In genomic region chr6:40434697-40435096, GRCm38 (mm10) we compare ENCODE assay signal across 7 mouse cellular contexts. TPM values are rescaled to one million over a fixed set of nuclear protein-coding genes. Genes with fewer than 3 reads are reported as not detected.
A peak's percentile ranks its signal among the peaks of the same experiment; 100 is the strongest.
DNase-seq lines count a peak whose midpoint lies in the region; ATAC-seq and TF ChIP-seq lines count a peak whose summit lies in the region.

No protein-coding gene starts in this region.

- H3K4me1 ChIP-seq in lung, embryonic 14.5 days (ENCODE audit: insufficient read depth) = peaks cover 4% of the 10 kb centered on the region; the same call in 1 of the 2 replicates
- H3K4me1 ChIP-seq in embryonic fibroblast, embryonic 13.5 days (ENCODE audit: control insufficient read depth, insufficient read depth, low read length) = no peaks in the 10 kb centered on the region; the same call in none of the 2 replicates
- peaks cover 14% of the 10 kb centered on the region for H3K4me1 ChIP-seq in intestine, embryonic 16.5 days (ENCODE audit: control insufficient read depth, insufficient read depth, low read length)
- peaks cover 8% of the 10 kb centered on the region for H3K4me1 ChIP-seq in neural tube, embryonic 14.5 days (ENCODE audit: control insufficient read depth, insufficient read depth, low read length)

- H3K36me3 ChIP-seq in lung, embryonic 14.5 days (ENCODE audit: insufficient read depth) = no peaks in the 10 kb centered on the region
- H3K36me3 ChIP-seq in intestine, embryonic 16.5 days (ENCODE audit: control insufficient read depth, insufficient read depth, low read length) = no peaks in the 10 kb centered on the region
- no peaks in the 10 kb centered on the region for H3K36me3 ChIP-seq in neural tube, embryonic 14.5 days (ENCODE audit: control insufficient read depth, insufficient read depth, low read length)

- peak overlapping the region; percentile 88 for H3K4me2 ChIP-seq in lung, embryonic 14.5 days
- peak overlapping the region; percentile 77 for H3K4me2 ChIP-seq in intestine, embryonic 16.5 days (ENCODE audit: low read depth, low read length)
- peak overlapping the region; percentile 80 for H3K4me2 ChIP-seq in neural tube, embryonic 14.5 days (ENCODE audit: low read depth, low read length)

- DNase-seq in lung, embryonic 14.5 days = no peak
- no peak for DNase-seq in lung, postnatal 10 days
- DNase-seq in gastrocnemius, postnatal 4 days (ENCODE audit: low spot score in 2 of 2) = no peak
- DNase-seq in ovary, postnatal 10 days (ENCODE audit: low spot score) = no peak

- WGBS in lung, embryonic 14.5 days = 12% methylated on average over 7 of the region's 7 CpGs
- WGBS in intestine, embryonic 16.5 days = 19% methylated on average over 7 of the region's 7 CpGs
- WGBS in neural tube, embryonic 14.5 days = 6% methylated on average over 7 of the region's 7 CpGs

- no peak overlapping the region for H3K27ac ChIP-seq in lung, embryonic 14.5 days (ENCODE audit: low read depth)
- H3K27ac ChIP-seq in embryonic fibroblast, embryonic 13.5 days (ENCODE audit: insufficient read depth, low read length) = no peak overlapping the region
- H3K27ac ChIP-seq in intestine, embryonic 16.5 days (ENCODE audit: low read length) = no peak overlapping the region
- peak overlapping the region; percentile 87 for H3K27ac ChIP-seq in neural tube, embryonic 14.5 days (ENCODE audit: low read depth, low read length)

- no peak for TF ChIP-seq POLR2A in embryonic fibroblast, embryonic 13.5 days (IDR thresholded peaks at IDR 0.05; ENCODE audit: low read depth, low read length)

- H3K4me3 ChIP-seq in lung, embryonic 14.5 days (ENCODE audit: low read depth, low read length) = peak overlapping the region; percentile 73
- H3K4me3 ChIP-seq in embryonic fibroblast, embryonic 13.5 days (ENCODE audit: insufficient read depth, low read length) = peak overlapping the region; percentile 66
- peak overlapping the region; percentile 81 for H3K4me3 ChIP-seq in intestine, embryonic 16.5 days (ENCODE audit: low read length)
- peak overlapping the region; percentile 75 for H3K4me3 ChIP-seq in neural tube, embryonic 14.5 days (ENCODE audit: low read depth, low read length)

- TF ChIP-seq CTCF in lung, embryonic 14.5 days (IDR thresholded peaks at IDR 0.05; ENCODE audit: low read depth) = no peak
- no peak for TF ChIP-seq CTCF in embryonic fibroblast, embryonic 13.5 days (IDR thresholded peaks at IDR 0.05; ENCODE audit: borderline replicate concordance, insufficient read depth, low read length)

- no peaks in the 10 kb centered on the region for H3K9me3 ChIP-seq in lung, embryonic 14.5 days (ENCODE audit: low read depth, low read length)
- no peaks in the 10 kb centered on the region for H3K9me3 ChIP-seq in intestine, embryonic 16.5 days (ENCODE audit: control insufficient read depth, low read length)
- no peaks in the 10 kb centered on the region for H3K9me3 ChIP-seq in neural tube, embryonic 14.5 days (ENCODE audit: control insufficient read depth, low read length)

- H3K9ac ChIP-seq in lung, embryonic 14.5 days = peak overlapping the region; percentile 73
- H3K9ac ChIP-seq in intestine, embryonic 16.5 days (ENCODE audit: low read depth, low read length) = peak overlapping the region; percentile 82; the same call in 1 of the 2 replicates
- peak overlapping the region; percentile 90 for H3K9ac ChIP-seq in neural tube, embryonic 14.5 days (replicated peaks; ENCODE audit: low read depth, low read length)

- no peak for ATAC-seq in lung, embryonic 14.5 days (ENCODE audit: insufficient read depth)
- no peak for ATAC-seq in intestine, embryonic 16.5 days
- no peak for ATAC-seq in neural tube, embryonic 14.5 days (ENCODE audit: low read depth)

- no peaks in the 10 kb centered on the region for H3K27me3 ChIP-seq in lung, embryonic 14.5 days (ENCODE audit: insufficient read depth, low read length)
- no peaks in the 10 kb centered on the region for H3K27me3 ChIP-seq in intestine, embryonic 16.5 days (replicated peaks; ENCODE audit: control insufficient read depth, insufficient read depth, low read length)
- no peaks in the 10 kb centered on the region; the same call in 1 of the 2 replicates for H3K27me3 ChIP-seq in neural tube, embryonic 14.5 days (ENCODE audit: control insufficient read depth, insufficient read depth, low read length)

RNA-seq across cellular contexts. Expression of gene E330009J07Rik, which starts 1.2 kb away (rescaled TPM):
- 12.2 and 16.0 TPM in 2 replicates for polyA plus RNA-seq in lung, embryonic 14.5 days (2014; fragmentation: Nextera tagmentation; extraction: Ambion mirVana)
- 2.0 and 2.4 TPM in 2 replicates for polyA plus RNA-seq in embryonic fibroblast, embryonic 13.5 days (2011; ENCODE audit: insufficient read length, low read depth, missing spikeins)
- polyA plus RNA-seq in intestine, embryonic 16.5 days (2015; fragmentation: Nextera tagmentation; extraction: Ambion mirVana) = 6.0 and 6.2 TPM in 2 replicates
- polyA plus RNA-seq in neural tube, embryonic 14.5 days (2014; fragmentation: Nextera tagmentation; extraction: Ambion mirVana) = 16.3 and 17.0 TPM in 2 replicates
- 1 to 10 TPM; 3.9 to 5.4 TPM for total RNA-seq in gastrocnemius, postnatal 4 days (2021)

RNA-seq across cellular contexts. Expression of gene Wee2, which starts 4.2 kb away (rescaled TPM):
- polyA plus RNA-seq in lung, embryonic 14.5 days (2014; fragmentation: Nextera tagmentation; extraction: Ambion mirVana) = not detected in 2 replicates
- polyA plus RNA-seq in embryonic fibroblast, embryonic 13.5 days (2011; ENCODE audit: insufficient read length, low read depth, missing spikeins) = not detected in 2 replicates
- polyA plus RNA-seq in intestine, embryonic 16.5 days (2015; fragmentation: Nextera tagmentation; extraction: Ambion mirVana) = 0.07 TPM in 1 of 2 replicates, not detected in the other
- polyA plus RNA-seq in neural tube, embryonic 14.5 days (2014; fragmentation: Nextera tagmentation; extraction: Ambion mirVana) = 0.09 and 0.25 TPM in 2 replicates
- total RNA-seq in gastrocnemius, postnatal 4 days (2021) = not detected

RNA-seq across cellular contexts. Expression of gene Ssbp1, which starts 36.5 kb away (rescaled TPM):
- polyA plus RNA-seq in lung, embryonic 14.5 days (2014; fragmentation: Nextera tagmentation; extraction: Ambion mirVana) = 136 and 143 TPM in 2 replicates
- 56.0 and 63.8 TPM in 2 replicates for polyA plus RNA-seq in embryonic fibroblast, embryonic 13.5 days (2011; ENCODE audit: insufficient read length, low read depth, missing spikeins)
- polyA plus RNA-seq in intestine, embryonic 16.5 days (2015; fragmentation: Nextera tagmentation; extraction: Ambion mirVana) = 128 and 135 TPM in 2 replicates
- 84.0 and 97.3 TPM in 2 replicates for polyA plus RNA-seq in neural tube, embryonic 14.5 days (2014; fragmentation: Nextera tagmentation; extraction: Ambion mirVana)
- 10 to 100 TPM; 35.7 to 41.4 TPM for total RNA-seq in gastrocnemius, postnatal 4 days (2021)

RNA-seq across cellular contexts. Expression of gene Tas2r137, which starts 56.3 kb away (rescaled TPM):
- polyA plus RNA-seq in lung, embryonic 14.5 days (2014; fragmentation: Nextera tagmentation; extraction: Ambion mirVana) = not detected in 2 replicates
- polyA plus RNA-seq in embryonic fibroblast, embryonic 13.5 days (2011; ENCODE audit: insufficient read length, low read depth, missing spikeins) = not detected in 2 replicates
- polyA plus RNA-seq in intestine, embryonic 16.5 days (2015; fragmentation: Nextera tagmentation; extraction: Ambion mirVana) = not detected in 2 replicates
- polyA plus RNA-seq in neural tube, embryonic 14.5 days (2014; fragmentation: Nextera tagmentation; extraction: Ambion mirVana) = 0.25 TPM in 1 of 2 replicates, not detected in the other
- total RNA-seq in gastrocnemius, postnatal 4 days (2021) = not detected

RNA-seq across cellular contexts. Expression of gene Tas2r108, which starts 58.6 kb away (rescaled TPM):
- polyA plus RNA-seq in lung, embryonic 14.5 days (2014; fragmentation: Nextera tagmentation; extraction: Ambion mirVana) = not detected in 2 replicates
- polyA plus RNA-seq in embryonic fibroblast, embryonic 13.5 days (2011; ENCODE audit: insufficient read length, low read depth, missing spikeins) = not detected in 2 replicates
- not detected in 2 replicates for polyA plus RNA-seq in intestine, embryonic 16.5 days (2015; fragmentation: Nextera tagmentation; extraction: Ambion mirVana)
- 0.27 TPM in 1 of 2 replicates, not detected in the other for polyA plus RNA-seq in neural tube, embryonic 14.5 days (2014; fragmentation: Nextera tagmentation; extraction: Ambion mirVana)
- not detected for total RNA-seq in gastrocnemius, postnatal 4 days (2021)
